Mouse (Mus musculus) 3134 (cell line): ENCODE results near the gene Arrb1.

ENCODE experiments used
- DNase-seq: peaks from one replicate; pipeline ENCODE4 v3.0.0-alpha.2; 2011; ENCODE audit warnings: low spot score; ENCODE audit not compliant: insufficient read length; ENCODE audit errors: extremely low read depth

Gene Arrb1

GRCm38 (mm10) chr7:99578246-99578645 lies 43.0 kb downstream of the Arrb1 start:
- DNase-seq, result no peak

- DNase-seq, result no peak
These were observed 44.4 kb downstream of the Arrb1 start for GRCm38 (mm10) chr7:99579491-99580190.

DNA sequence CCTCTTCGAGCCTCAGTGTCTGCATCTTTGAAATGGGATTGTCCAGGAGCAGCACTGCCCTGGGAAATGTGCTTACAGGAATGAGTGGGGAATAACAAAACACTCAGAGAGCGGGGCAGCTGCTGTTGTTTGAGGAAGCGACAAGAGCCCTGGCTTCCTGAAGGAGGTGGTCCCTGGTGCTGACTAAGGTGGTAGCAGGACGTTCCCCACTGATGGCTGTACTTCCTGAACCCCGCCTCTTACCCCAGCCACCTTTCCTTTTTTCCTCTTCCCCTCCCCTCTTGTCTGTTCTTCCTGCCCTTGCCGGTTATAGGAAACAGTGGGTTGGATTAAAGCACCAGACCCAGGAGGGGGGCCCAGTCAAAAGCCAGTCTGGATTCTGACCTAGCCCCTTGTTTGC lies 45.0 kb downstream of the Arrb1 start:
- no peak for DNase-seq

DNA sequence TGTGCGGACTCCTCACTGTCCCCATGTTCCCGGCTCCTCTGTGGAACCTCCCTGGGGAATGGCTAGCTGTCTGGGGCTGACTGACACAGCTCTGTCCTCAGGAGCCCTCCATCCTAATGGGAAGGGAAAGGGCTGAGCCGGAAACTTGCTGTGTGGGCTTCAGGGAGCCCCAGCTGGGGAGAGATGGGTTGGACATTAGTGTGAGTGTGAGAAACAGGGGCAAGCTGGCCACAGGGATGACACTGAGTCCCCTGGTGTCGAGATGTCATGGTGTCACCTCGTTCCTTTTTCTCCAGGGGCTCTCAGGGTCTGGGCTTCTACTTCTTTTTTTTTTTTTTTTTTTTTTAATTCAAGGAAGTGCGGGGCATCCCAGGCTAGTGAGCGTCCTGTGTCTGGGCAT lies 47.0 kb downstream of the Arrb1 start:
- DNase-seq, result no peak

GRCm38 (mm10) chr7:99582867-99583266 lies 47.6 kb downstream of the Arrb1 start:
- no peak for DNase-seq

DNA sequence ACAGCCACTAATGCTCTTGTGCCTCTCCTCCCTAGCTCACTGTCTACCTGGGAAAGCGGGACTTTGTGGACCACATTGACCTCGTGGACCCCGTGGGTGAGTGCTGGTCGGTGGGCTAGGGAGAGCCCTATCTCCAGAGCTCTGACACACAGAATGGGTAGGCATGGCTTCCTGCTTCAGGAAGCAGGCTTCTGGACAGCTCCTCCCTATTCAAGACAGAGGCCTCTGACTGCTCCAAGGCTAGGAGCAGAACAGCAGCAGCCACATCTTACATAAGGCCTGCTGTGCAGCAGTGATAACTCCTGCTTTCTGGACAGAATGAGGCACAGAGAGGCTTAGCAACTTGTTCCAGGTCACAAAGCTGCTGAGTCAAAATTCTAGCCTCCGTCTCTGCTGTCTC lies 48.4 kb downstream of the Arrb1 start:
- DNase-seq, result no peak

- no peak for DNase-seq
These were observed 50.7 kb downstream of the Arrb1 start for GRCm38 (mm10) chr7:99585976-99586375.

DNA sequence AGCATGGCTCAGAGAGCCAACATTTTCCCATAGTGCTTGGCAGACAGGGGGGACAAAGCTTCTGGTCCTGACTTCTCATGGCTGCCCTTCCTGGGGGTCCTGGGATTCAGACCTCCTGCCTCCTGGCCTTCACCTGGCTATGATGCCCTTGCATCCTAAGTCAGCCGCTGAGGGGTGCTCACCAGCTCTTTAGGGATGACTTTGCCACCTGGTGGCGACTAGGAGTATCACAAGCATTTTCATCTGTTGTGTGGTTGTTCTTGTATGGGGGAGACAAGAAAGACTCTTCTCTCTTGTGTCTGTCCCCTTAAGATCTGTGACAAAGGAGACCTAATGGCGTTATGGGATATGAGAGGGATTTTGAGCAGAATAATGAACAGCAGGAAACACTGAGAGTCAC lies 54.8 kb downstream of the Arrb1 start:
- no peak for DNase-seq

DNA sequence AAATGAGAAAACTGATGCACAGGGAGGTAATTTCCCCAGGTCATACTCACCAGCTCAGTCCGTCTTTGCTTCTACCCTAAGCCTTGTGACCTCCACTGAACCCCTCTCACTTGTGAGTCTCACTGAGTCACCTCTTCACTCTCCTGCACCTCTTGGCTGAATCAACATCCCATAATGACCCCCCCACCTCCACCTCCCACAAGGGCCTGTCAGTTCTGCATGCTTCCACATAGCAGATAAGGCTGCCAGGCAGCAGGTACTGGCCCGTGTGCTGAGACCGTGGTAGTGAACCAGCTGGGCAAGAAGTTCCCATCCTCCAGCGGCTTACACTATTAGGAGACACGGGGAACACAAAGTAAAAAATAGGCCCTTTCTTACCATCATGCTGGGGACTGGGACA lies 55.4 kb downstream of the Arrb1 start:
- no peak for DNase-seq

- DNase-seq, result no peak
These were observed 57.4 kb downstream of the Arrb1 start for GRCm38 (mm10) chr7:99592669-99593068.

- peak; percentile 38 for DNase-seq
These were observed 58.9 kb downstream of the Arrb1 start for GRCm38 (mm10) chr7:99593868-99594803.

GRCm38 (mm10) chr7:99598722-99599121 lies 63.5 kb downstream of the Arrb1 start:
- DNase-seq, result no peak

GRCm38 (mm10) chr7:99603875-99604662 lies 68.8 kb downstream of the Arrb1 start:
- DNase-seq, result no peak

- no peak for DNase-seq
These were observed 69.8 kb downstream of the Arrb1 start for GRCm38 (mm10) chr7:99605058-99605457.

DNA sequence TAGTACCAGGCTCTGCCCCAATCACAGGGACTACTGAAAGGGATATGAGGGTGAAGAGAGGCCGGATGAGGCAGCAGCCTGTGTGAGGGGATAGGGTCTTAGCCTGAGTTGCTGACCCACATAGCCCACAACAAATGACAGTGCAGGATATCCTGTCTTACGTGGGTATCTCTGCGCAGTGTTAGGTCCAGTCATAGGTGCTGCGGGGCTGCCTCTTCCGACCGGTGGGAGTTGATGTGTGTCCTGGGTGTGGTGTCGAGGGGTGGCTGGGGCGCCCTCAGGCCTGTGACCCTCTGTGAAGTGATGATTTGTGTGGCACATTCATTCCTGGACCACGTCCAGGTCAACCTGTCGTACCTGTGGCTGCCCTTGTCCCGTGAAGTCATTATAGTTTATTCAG lies 71.0 kb downstream of the Arrb1 start:
- DNase-seq, result no peak

DNA sequence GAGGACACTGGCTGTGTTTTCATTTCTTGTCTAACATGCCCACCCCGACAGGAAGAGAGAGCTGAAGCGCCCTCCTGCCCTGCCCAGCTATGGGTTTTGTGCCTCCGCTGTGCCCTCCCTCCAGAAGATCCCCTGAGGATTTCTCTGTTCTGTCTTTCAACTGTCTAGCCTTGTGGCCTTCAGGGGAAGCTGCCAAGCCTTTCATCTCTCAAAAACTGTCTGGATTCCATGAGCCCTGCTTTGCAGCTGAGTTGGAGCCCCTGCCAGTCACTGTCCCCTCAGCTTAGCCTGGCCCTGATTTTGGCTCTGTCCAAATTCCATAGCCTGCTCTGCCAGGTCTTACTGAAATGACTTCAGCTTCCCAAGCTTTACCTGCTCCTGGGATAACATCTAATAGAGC lies 71.5 kb downstream of the Arrb1 start:
- no peak for DNase-seq

DNA sequence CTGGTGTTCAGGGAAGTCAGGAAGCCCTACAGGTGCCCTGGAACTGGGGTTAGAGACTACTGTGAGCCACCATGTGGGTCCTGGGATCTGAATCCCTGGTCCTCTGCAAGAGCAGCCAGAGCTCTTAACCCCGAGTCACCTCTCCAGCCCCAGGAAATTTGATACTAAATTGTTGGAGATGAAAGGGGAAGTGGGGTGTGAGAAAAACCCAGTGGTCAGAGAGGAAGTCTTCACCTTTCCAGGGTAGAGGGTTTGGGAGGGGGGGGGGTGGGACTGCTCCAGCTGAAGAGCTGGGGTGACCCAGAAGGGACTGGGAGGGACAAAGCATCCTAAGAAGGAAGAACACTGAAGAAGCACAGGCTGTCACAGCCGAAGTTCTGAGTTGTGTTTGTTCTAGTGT lies 72.4 kb downstream of the Arrb1 start:
- DNase-seq, result no peak

- DNase-seq, result no peak
These were observed 83.0 kb downstream of the Arrb1 start for GRCm38 (mm10) chr7:99618264-99618663.

DNA sequence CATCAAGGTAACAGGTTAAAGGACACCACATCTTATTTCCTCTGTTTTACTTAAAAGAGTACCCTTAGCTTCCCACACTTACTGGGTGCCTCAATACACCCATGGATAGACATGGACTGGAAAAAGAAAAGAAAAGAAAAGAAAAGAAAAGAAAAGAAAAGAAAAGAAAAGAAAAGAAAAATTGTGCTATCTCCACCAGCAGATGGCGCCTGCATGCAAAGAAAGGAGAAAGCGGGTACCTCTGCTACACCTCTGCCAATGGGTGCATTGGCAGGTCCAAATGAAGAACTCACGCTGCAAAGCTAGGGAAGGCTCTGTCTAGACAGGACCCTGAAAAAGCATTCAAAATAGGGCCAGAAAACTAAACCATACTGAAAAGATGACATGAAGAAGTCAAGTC lies 83.6 kb downstream of the Arrb1 start:
- no peak for DNase-seq

DNA sequence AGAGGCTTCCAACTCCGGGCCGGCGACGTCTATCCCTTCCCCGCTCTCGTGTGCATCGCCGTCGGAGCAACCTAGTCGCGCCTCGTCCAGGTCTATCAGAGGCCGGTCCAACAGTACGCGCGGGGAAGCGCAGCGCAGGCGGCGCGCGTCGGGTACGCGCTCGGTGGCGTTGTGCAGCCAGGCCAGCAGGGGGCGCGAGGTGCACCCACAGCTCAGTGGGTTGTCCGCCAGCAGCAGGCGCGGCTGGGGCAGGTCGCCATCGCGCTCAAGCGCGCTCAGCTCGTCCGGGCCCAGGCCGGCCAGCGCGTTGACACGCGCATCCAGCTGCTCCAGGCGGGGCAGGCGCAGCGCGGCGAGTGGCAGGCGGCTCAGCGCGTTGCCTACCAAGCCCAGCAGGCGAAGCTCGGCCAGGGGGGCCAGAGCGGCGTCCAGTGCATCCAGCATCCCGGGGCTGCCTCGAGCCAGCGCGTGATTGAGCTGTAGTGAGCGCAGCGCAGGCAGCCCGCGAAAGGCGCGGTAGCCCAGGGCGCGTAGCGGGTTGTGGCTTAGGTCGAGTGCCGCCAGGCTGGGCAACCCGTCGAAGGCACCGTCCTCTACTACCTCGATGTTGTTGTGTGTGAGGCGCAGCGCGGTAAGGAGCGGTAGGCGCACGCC lies 90.6 kb downstream of the Arrb1 start:
- DNase-seq, result no peak
